Mouse (Mus musculus): Measurements from ENCODE around the gene Aldh1a1.
"Not testable (repeated sequence)": the region's sequence is repeated elsewhere in the genome, so short reads cannot be mapped to it uniquely, and the experiment has no call there.

Aldh1a1 gene

GRCm38 (mm10) chr19:20492491-20492890 is at the start of gene Aldh1a1:
TSS of gene Aldh1a1 (plus strand) at chr19:20492715.
- DNase-seq (ENCODE audit: low read depth in 1 of 2, low spot score in 2 of 2), result no peak

GRCm38 (mm10) chr19:20447807-20448206 is 44.7 kb upstream of the Aldh1a1 start:
- DNase-seq (ENCODE audit: low read depth in 1 of 2, low spot score in 2 of 2), result no peak

GRCm38 (mm10) chr19:20449546-20449945 is 43.0 kb upstream of the Aldh1a1 start:
- no peak for DNase-seq (ENCODE audit: low read depth in 1 of 2, low spot score in 2 of 2)

- DNase-seq (ENCODE audit: low read depth in 1 of 2, low spot score in 2 of 2), result no peak
These were observed 41.5 kb upstream of the Aldh1a1 start for GRCm38 (mm10) chr19:20451045-20451444.

GRCm38 (mm10) chr19:20484497-20484896 is 8.0 kb upstream of the Aldh1a1 start:
- no peak for DNase-seq (ENCODE audit: low read depth in 1 of 2, low spot score in 2 of 2)

GRCm38 (mm10) chr19:20491950-20492349 is 565 bp upstream of the Aldh1a1 start:
- no peak for DNase-seq (ENCODE audit: low read depth in 1 of 2, low spot score in 2 of 2)

GRCm38 (mm10) chr19:20496476-20496875 is 4.0 kb downstream of the Aldh1a1 start:
- no peak for DNase-seq (ENCODE audit: low read depth in 1 of 2, low spot score in 2 of 2)

- DNase-seq (ENCODE audit: low read depth in 1 of 2, low spot score in 2 of 2), result no peak
These were observed 12.8 kb downstream of the Aldh1a1 start for GRCm38 (mm10) chr19:20505359-20505758.

GRCm38 (mm10) chr19:20506936-20507615 is 14.6 kb downstream of the Aldh1a1 start:
- no peak for DNase-seq (ENCODE audit: low read depth in 1 of 2, low spot score in 2 of 2)

GRCm38 (mm10) chr19:20508609-20509008 is 16.1 kb downstream of the Aldh1a1 start:
- no peak for DNase-seq (ENCODE audit: low read depth in 1 of 2, low spot score in 2 of 2)

GRCm38 (mm10) chr19:20511971-20512370 is 19.5 kb downstream of the Aldh1a1 start:
- DNase-seq (ENCODE audit: low read depth in 1 of 2, low spot score in 2 of 2), result no peak

GRCm38 (mm10) chr19:20513181-20513580 is 20.7 kb downstream of the Aldh1a1 start:
- no peak for DNase-seq (ENCODE audit: low read depth in 1 of 2, low spot score in 2 of 2)

- no peak for DNase-seq (ENCODE audit: low read depth in 1 of 2, low spot score in 2 of 2)
These were observed 21.3 kb downstream of the Aldh1a1 start for GRCm38 (mm10) chr19:20513688-20514361.

- no peak for DNase-seq (ENCODE audit: low read depth in 1 of 2, low spot score in 2 of 2)
These were observed 24.0 kb downstream of the Aldh1a1 start for GRCm38 (mm10) chr19:20516481-20516880.

GRCm38 (mm10) chr19:20529156-20529555 is 36.6 kb downstream of the Aldh1a1 start:
- not testable (repeated sequence) for DNase-seq (ENCODE audit: low read depth in 1 of 2, low spot score in 2 of 2)

GRCm38 (mm10) chr19:20529921-20530696 is 37.6 kb downstream of the Aldh1a1 start:
- no peak for DNase-seq (ENCODE audit: low read depth in 1 of 2, low spot score in 2 of 2)

GRCm38 (mm10) chr19:20536538-20536937 is 44.0 kb downstream of the Aldh1a1 start:
- no peak for DNase-seq (ENCODE audit: low read depth in 1 of 2, low spot score in 2 of 2)

- no peak for DNase-seq (ENCODE audit: low read depth in 1 of 2, low spot score in 2 of 2)
These were observed 48.5 kb downstream of the Aldh1a1 start for GRCm38 (mm10) chr19:20541044-20541443.

- no peak for DNase-seq (ENCODE audit: low read depth in 1 of 2, low spot score in 2 of 2)
These were observed 49.4 kb downstream of the Aldh1a1 start for GRCm38 (mm10) chr19:20541924-20542323.

- no peak for DNase-seq (ENCODE audit: low read depth in 1 of 2, low spot score in 2 of 2)
These were observed 51.3 kb downstream of the Aldh1a1 start for GRCm38 (mm10) chr19:20543816-20544215.

GRCm38 (mm10) chr19:20544941-20545340 is 52.4 kb downstream of the Aldh1a1 start:
- DNase-seq (ENCODE audit: low read depth in 1 of 2, low spot score in 2 of 2), result no peak

GRCm38 (mm10) chr19:20547025-20547424 is 54.5 kb downstream of the Aldh1a1 start:
- DNase-seq (ENCODE audit: low read depth in 1 of 2, low spot score in 2 of 2), result no peak
